Mouse (Mus musculus): ENCODE measurements around the gene Man2b1.

GRCm38 (mm10) chr8:85074167-85074566 lies 8.9 kb upstream of the Man2b1 start:
- TF ChIP-seq GATA1 (IDR thresholded peaks at IDR 0.05; ENCODE audit: borderline replicate concordance, low read length): no peak
- TF ChIP-seq FLI1 (IDR thresholded peaks at IDR 0.05; ENCODE audit: low read length): no peak

Data from megakaryocyte, embryonic 14.5 days (primary cell).